Mouse (Mus musculus) lung, postnatal 0 days (tissue): ENCODE data around the gene Arhgap36. TPM values are rescaled to one million over a fixed set of nuclear protein-coding genes. Genes with fewer than 3 reads are reported as not detected.

Experiments used
- ATAC-seq: fragments of 200-750 bp; cut with Nextera tagmentation; 2 replicates; pipeline ENCODE4 v1.8.0; 2017; ENCODE audit warnings: moderate library complexity
- DNase-seq: peaks from one replicate; pipeline ENCODE4 v3.0.0-alpha.2; 2016; ENCODE audit warnings: low spot score
- H3K27ac ChIP-seq: fragments of 300-500 bp; sonication (generic); 2 replicates; pipeline ENCODE4 v1.5.1; 2014; ENCODE audit warnings: antibody characterized with exemption, mild to moderate bottlenecking, low read length, mixed read lengths
- H3K27me3 ChIP-seq: fragments of 300-500 bp; sonication (generic); replicated peaks from 2 replicates; pipeline ENCODE4 v1.6.1; 2014; ENCODE audit warnings: low read length, mixed read lengths; ENCODE audit not compliant: insufficient read depth
- H3K36me3 ChIP-seq: fragments of 300-500 bp; sonication (generic); 2 replicates; pipeline ENCODE4 v1.6.1; 2014; ENCODE audit warnings: low read length, mixed read lengths; ENCODE audit not compliant: insufficient read depth
- H3K4me1 ChIP-seq: fragments of 300-500 bp; sonication (generic); 2 replicates; pipeline ENCODE4 v1.6.1; 2014; ENCODE audit warnings: antibody characterized with exemption, low read depth, low read length, mixed read lengths; ENCODE audit not compliant: insufficient read depth
- H3K4me2 ChIP-seq: fragments of 300-500 bp; sonication (generic); replicated peaks from 2 replicates; pipeline ENCODE4 v1.6.1; 2014; ENCODE audit warnings: low read depth, mild to moderate bottlenecking, low read length, moderate library complexity, mixed read lengths
- H3K4me3 ChIP-seq: fragments of 300-500 bp; sonication (generic); 2 replicates; pipeline ENCODE4 v1.5.1; 2014; ENCODE audit warnings: low read depth, low read length
- H3K9ac ChIP-seq: fragments of 300-500 bp; sonication (generic); replicated peaks from 2 replicates; pipeline ENCODE4 v1.6.1; 2014; ENCODE audit warnings: low read depth, mild to moderate bottlenecking
- H3K9me3 ChIP-seq: fragments of 300-500 bp; sonication (generic); 2 replicates; pipeline ENCODE4 v1.6.1; 2016; ENCODE audit warnings: low read length, mixed read lengths
- CTCF ChIP-seq: IDR thresholded peaks from 2 replicates; pipeline ENCODE4 v1.5.1; 2016; ENCODE audit warnings: antibody characterized with exemption, mild to moderate bottlenecking
- EP300 ChIP-seq: IDR thresholded peaks from 2 replicates; pipeline ENCODE4 v1.6.1; 2016; ENCODE audit warnings: antibody characterized with exemption, mild to moderate bottlenecking, control low read depth
- WGBS: fragments of 180-500 bp; shearing (Covaris S2); extraction: QIAGEN DNeasy Blood & Tissue Kit; methylation state at CpG from one replicate; pipeline ENCODE4 v1.1.7; 2014; 5-methylcytosine and 5-hydroxymethylcytosine counted together
- polyA plus RNA-seq: library from polyadenylated mRNA; unstranded; fragments of >200 nt; fragmentation: Nextera tagmentation; extraction: Ambion mirVana; gene quantifications from 2 replicates; pipeline ENCODE4 v1.2.1, GENCODE M21; 2015

Gene Arhgap36
- polyA plus RNA-seq: 0.11 and 0.16 TPM in 2 replicates

DNA sequence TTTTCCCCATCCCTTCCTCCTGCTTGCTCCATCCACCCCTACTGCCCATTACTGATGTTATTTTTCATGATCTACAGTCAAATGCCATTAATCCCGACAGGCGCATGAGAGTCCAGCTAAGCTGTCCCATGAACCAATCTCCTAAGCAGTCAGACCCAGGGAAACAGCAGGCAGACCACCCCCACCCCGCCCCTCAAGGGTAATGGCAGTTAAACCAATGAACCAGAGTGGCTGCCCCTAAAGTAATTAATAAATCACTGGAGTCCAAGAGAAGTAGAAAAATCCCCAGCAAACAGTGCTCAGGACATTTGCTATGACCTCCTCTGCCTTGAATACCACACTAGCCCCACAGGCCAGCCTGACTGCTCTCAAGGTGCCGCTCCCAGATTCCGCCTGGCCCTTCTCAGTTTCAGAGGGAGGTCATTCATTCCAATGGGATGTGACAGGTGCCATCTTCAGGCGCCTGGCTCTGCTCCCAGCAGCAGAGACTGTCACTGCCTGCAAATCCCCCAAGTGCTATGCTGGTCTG, at the start of gene Arhgap36:
Gene Arhgap36 (plus strand): TSS at position 504 of the 529 bp plus-strand sequence.
- H3K9me3 ChIP-seq: no peaks in the 10 kb centered on the region
- H3K4me1 ChIP-seq: no peaks in the 10 kb centered on the region
- DNase-seq: no peak
- H3K27me3 ChIP-seq: no peaks in the 10 kb centered on the region
- H3K4me2 ChIP-seq: no peak within 1 kb of the TSS
- ATAC-seq: no peak
- H3K36me3 ChIP-seq: no peaks in the 10 kb centered on the region
- TF ChIP-seq CTCF: no peak
- TF ChIP-seq EP300: no peak
- no peak within 1 kb of the TSS for H3K9ac ChIP-seq
- WGBS: 56% methylated on average over 6 of the region's 6 CpGs
- H3K4me3 ChIP-seq: no peak within 1 kb of the TSS
- no peak within 1 kb of the TSS for H3K27ac ChIP-seq

DNA sequence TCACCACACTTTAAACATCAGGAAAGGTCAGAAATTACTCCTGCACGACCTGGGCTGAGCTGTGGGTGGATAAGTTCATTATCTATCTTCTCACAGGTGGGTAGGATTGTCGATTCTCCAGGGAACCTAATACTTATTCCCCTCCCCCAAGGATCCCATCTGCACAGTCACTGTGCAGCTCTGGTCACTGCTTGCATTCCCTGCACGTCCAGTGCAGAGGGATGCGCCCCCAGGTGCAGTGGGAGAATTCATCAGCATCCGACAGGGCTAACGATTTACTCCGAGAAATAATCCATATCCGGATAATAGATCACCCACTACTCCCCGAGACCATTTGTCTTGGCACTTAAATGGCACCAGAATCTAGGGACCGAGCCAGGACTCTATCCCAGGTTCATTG, 6.0 kb upstream of the Arhgap36 start:
- no peaks in the 10 kb centered on the region for H3K36me3 ChIP-seq
- no peaks in the 10 kb centered on the region for H3K27me3 ChIP-seq
- ATAC-seq (no peak), DNase-seq (no peak)
- H3K4me1 ChIP-seq: no peaks in the 10 kb centered on the region
- H3K9ac ChIP-seq: no peak overlapping the region
- 62% methylated on average over 10 of the region's 10 CpGs for WGBS
- TF ChIP-seq CTCF (no peak), EP300 (no peak)
- no peak overlapping the region for H3K4me3 ChIP-seq
- no peak overlapping the region for H3K4me2 ChIP-seq
- H3K9me3 ChIP-seq: no peaks in the 10 kb centered on the region
- H3K27ac ChIP-seq: no peak overlapping the region

DNA sequence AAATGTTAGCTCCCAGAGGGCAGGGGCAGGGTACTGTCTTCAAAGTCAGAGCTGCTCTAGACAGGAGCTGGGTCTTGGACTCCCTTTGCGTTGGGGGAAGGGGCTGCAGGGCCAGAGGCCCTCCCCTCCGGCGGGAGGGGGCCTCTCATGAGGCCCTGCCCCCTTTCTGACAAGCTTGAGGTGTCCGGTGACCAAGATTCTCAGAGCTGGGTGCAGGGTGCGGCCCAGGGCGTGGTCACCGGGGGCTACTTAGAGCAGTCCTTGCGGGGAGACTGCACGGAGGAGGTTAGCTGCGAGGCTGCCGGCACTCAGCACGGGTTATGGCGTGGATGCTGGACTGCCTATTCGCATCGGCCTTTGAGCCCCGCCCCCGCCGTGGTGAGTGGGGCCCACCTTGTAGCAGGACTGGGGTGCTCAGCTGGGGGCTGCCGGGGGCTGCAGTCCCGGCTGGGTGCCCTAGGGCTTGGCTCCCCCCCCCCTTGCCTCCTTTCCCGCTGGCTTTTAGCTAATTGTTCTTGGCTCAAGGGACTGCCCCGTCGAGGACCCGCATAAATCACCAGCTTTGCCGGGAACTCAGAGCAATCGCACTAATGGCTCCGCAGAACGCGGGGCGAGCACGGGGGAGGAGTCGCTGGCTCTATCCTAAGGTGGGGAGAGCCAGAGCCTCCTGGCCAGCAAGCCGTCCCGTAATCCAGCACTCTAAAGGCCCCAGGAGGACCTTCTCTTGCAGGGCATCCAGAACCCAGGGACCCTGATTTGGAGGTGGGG, 6.7 kb downstream of the Arhgap36 start:
- WGBS: 10% methylated on average over 26 of the region's 34 CpGs
- Histone ChIP-seq H3K4me1 (no peaks in the 10 kb centered on the region), H3K27ac (no peak overlapping the region), H3K4me2 (0 out of 2 replicates have a peak overlapping the region, but pooled peaks have one; percentile 14), H3K9me3 (no peaks in the 10 kb centered on the region), H3K4me3 (no peak overlapping the region), H3K36me3 (no peaks in the 10 kb centered on the region), H3K9ac (no peak overlapping the region), H3K27me3 (no peaks in the 10 kb centered on the region)
- no peak for ATAC-seq
- TF ChIP-seq EP300: no peak
- TF ChIP-seq CTCF: no peak
- no peak for DNase-seq

DNA sequence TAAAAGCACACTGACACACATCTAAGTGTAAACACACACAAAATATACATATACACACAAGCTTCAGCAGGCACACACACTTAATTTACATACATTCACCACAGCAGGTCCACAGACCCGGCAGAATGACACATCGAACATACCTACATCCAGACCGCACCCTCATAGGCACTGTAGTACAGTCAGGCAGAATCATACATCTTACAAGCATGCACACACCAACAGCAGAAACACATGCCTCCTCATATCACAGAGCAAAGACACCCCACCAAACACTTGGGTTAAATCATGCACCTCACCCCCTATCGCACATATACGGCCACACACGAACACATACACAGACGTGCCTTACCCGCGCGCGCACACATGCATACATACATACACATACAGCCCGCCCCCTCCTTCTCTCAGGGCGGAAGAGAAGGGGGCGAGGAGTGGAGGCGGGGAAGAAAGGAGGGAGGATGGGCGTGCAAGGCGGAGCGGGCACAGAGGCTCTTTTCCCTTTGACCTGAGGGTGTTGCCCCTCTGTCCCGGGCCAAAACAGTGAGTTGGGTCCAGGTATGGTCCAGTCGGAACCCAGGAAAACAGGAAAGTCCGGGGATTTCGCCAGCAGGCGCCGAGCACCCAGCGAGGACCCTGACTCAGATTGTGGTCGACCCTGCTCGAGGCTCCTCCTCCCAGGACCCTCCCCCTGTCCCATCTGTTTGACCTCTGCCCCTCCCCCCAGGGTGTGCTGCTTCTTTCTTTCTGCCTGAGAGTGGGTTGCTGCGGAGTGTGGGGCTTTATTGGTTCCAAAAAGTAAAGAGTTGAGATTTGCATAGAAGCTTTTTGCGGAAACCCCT, 16.4 kb downstream of the Arhgap36 start:
- no peak overlapping the region; the same call in 1 of the 2 replicates for H3K4me3 ChIP-seq
- no peaks in the 10 kb centered on the region for H3K4me1 ChIP-seq
- H3K27me3 ChIP-seq: no peaks in the 10 kb centered on the region
- H3K9ac ChIP-seq: no peak overlapping the region
- H3K4me2 ChIP-seq: peak overlapping the region; percentile 51
- WGBS: 26% methylated on average over 19 of the region's 29 CpGs
- DNase-seq: no peak
- TF ChIP-seq EP300: no peak
- TF ChIP-seq CTCF: no peak
- H3K27ac ChIP-seq: no peak overlapping the region
- ATAC-seq: no peak
- H3K36me3 ChIP-seq: no peaks in the 10 kb centered on the region
- no peaks in the 10 kb centered on the region for H3K9me3 ChIP-seq

DNA sequence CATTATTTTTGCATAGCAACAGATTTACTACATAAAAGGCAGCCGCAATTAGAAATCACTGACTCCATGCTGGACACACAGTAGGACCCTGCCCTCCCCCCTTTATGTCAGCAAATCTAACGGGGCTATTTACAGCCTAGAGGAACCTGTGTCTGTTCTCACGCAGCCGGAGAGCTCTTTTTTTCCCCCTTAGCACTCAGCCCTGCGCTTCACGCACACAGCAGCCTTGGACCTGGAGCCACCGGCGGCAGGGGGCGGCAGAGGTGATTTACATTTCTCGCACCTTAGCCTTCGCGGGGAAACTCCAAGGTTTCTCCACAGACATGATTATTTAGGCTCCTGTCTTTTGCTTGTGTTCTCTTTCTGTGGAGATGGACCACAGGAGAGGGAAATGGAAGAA, 17.1 kb downstream of the Arhgap36 start:
- Histone ChIP-seq H3K4me2 (peak overlapping the region; percentile 51; the same call in 1 of the 2 replicates), H3K36me3 (no peaks in the 10 kb centered on the region), H3K9ac (no peak overlapping the region), H3K9me3 (no peaks in the 10 kb centered on the region), H3K27ac (no peak overlapping the region), H3K4me1 (no peaks in the 10 kb centered on the region), H3K4me3 (no peak overlapping the region), H3K27me3 (no peaks in the 10 kb centered on the region)
- no peak for ATAC-seq
- WGBS: 11% methylated on average over 12 of the region's 12 CpGs
- DNase-seq: no peak
- no peak for TF ChIP-seq CTCF
- no peak for TF ChIP-seq EP300

DNA sequence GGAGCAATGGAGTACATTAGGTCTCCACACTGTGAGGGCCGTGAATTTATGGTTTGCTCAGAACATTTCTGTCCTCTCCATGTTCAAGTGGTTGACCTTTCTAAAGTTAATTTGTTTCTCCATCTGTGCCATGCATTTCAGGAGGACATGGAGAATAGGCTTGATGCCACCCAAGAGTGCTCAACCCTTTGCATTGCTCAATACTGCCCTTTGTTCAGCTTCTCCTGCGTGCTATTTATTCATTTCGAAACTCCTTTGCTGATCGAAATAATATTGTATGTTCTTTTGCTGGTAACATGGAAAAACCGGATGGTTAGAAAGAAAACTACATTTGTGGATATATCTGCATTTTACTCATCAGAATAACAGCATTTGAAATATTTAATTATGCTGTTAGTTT, 25.4 kb downstream of the Arhgap36 start:
- H3K4me1 ChIP-seq: no peaks in the 10 kb centered on the region
- H3K27me3 ChIP-seq: no peaks in the 10 kb centered on the region
- no peak for DNase-seq
- no peaks in the 10 kb centered on the region for H3K36me3 ChIP-seq
- no peak for TF ChIP-seq EP300
- TF ChIP-seq CTCF: no peak
- H3K4me3 ChIP-seq: no peak overlapping the region
- no peak overlapping the region for H3K4me2 ChIP-seq
- no peak overlapping the region for H3K27ac ChIP-seq
- ATAC-seq: no peak
- no peak overlapping the region for H3K9ac ChIP-seq
- no peaks in the 10 kb centered on the region for H3K9me3 ChIP-seq
- 69% methylated on average over 5 of the region's 5 CpGs for WGBS
